Mouse (Mus musculus) heart, postnatal 0 days (tissue): ENCODE measurements at regions not wholly inside any gene's neighbourhood (a gene's known extent, or its start where the extent isn't known, plus 50 kb on each side); places are given as distances from the start of the nearest gene placed in this dataset.

Experiments used
- CTCF ChIP-seq: IDR thresholded peaks from 2 replicates; pipeline ENCODE4 v1.5.1; 2016; ENCODE audit warnings: antibody characterized with exemption, control low read depth, low read depth
- EP300 ChIP-seq: IDR thresholded peaks from 2 replicates; pipeline ENCODE4 v1.6.1; 2016; ENCODE audit warnings: antibody characterized with exemption, low read depth

- TF ChIP-seq CTCF = no peak
- no peak for TF ChIP-seq EP300
Measured at GRCm38 (mm10) chr3:37915673-37916072, 191.4 kb upstream of the Gm5148 start.
